Mouse (Mus musculus) midbrain, embryonic 16.5 days (tissue): ENCODE data around the gene Rflna. TPM values are rescaled to one million over a fixed set of nuclear protein-coding genes. Genes with fewer than 3 reads are reported as not detected.

Experiments
- ATAC-seq: fragments of 200-750 bp; cut with Nextera tagmentation; 2 replicates; pipeline ENCODE4 v1.8.0; 2017; ENCODE audit warnings: moderate TSS enrichment
- H3K27ac ChIP-seq: fragments of 300-500 bp; sonication (generic); 2 replicates; pipeline ENCODE4 v1.5.1; 2014; ENCODE audit warnings: mild to moderate bottlenecking, low read length, mixed read lengths
- H3K27me3 ChIP-seq: fragments of 300-500 bp; sonication (generic); 2 replicates; pipeline ENCODE4 v1.6.1; 2014; ENCODE audit warnings: low read depth, low read length, mixed read lengths; ENCODE audit not compliant: control insufficient read depth, insufficient read depth
- H3K36me3 ChIP-seq: fragments of 300-500 bp; sonication (generic); 2 replicates; pipeline ENCODE4 v1.6.1; 2014; ENCODE audit warnings: mild to moderate bottlenecking, low read length, moderate library complexity, mixed read lengths; ENCODE audit not compliant: control insufficient read depth, insufficient read depth
- H3K4me1 ChIP-seq: fragments of 300-500 bp; sonication (generic); 2 replicates; pipeline ENCODE4 v1.6.1; 2014; ENCODE audit warnings: mild to moderate bottlenecking, low read length, mixed read lengths; ENCODE audit not compliant: control insufficient read depth, insufficient read depth
- H3K4me2 ChIP-seq: fragments of 300-500 bp; sonication (generic); 2 replicates; pipeline ENCODE4 v1.6.1; 2014; ENCODE audit warnings: mild to moderate bottlenecking, low read length, mixed read lengths
- H3K4me3 ChIP-seq: fragments of 300-500 bp; sonication (generic); 2 replicates; pipeline ENCODE4 v1.5.1; 2014; ENCODE audit warnings: low read depth, mild to moderate bottlenecking, low read length, moderate library complexity, mixed read lengths
- H3K9ac ChIP-seq: fragments of 300-500 bp; sonication (generic); 2 replicates; pipeline ENCODE4 v1.6.1; 2014; ENCODE audit warnings: low read depth, low read length, mixed read lengths
- H3K9me3 ChIP-seq: fragments of 300-500 bp; sonication (generic); replicated peaks from 2 replicates; pipeline ENCODE4 v1.6.1; 2014; ENCODE audit warnings: mild to moderate bottlenecking, low read length, mixed read lengths; ENCODE audit not compliant: control insufficient read depth, poor library complexity, severe bottlenecking
- WGBS: fragments of 180-500 bp; shearing (Covaris S2); extraction: QIAGEN DNeasy Blood & Tissue Kit; methylation state at CpG from one replicate; pipeline ENCODE4 v1.1.7; 2014; 5-methylcytosine and 5-hydroxymethylcytosine counted together
- polyA plus RNA-seq: library from polyadenylated mRNA; unstranded; fragments of >200 nt; fragmentation: Nextera tagmentation; extraction: Ambion mirVana; gene quantifications from 2 replicates; pipeline ENCODE4 v1.2.1, GENCODE M21; 2015

Gene Rflna
- polyA plus RNA-seq, 1 experiment from 2014 or later = 7.1 TPM

- no peak overlapping the region; the same call in 1 of the 2 replicates for H3K9ac ChIP-seq
- no peaks in the 10 kb centered on the region for H3K27me3 ChIP-seq
- no peak overlapping the region for H3K4me2 ChIP-seq
- ATAC-seq = no peak
- H3K36me3 ChIP-seq = peaks cover 14% of the 10 kb centered on the region
- no peak overlapping the region for H3K4me3 ChIP-seq
- H3K9me3 ChIP-seq = no peaks in the 10 kb centered on the region
- no peak overlapping the region for H3K27ac ChIP-seq
- H3K4me1 ChIP-seq = peaks cover 19% of the 10 kb centered on the region
- 73% methylated on average over 22 of the region's 23 CpGs for WGBS
Observed at GRCm38 (mm10) chr5:125052603-125053488, 49.8 kb downstream of the Rflna start.

- H3K36me3 ChIP-seq = peaks cover 9% of the 10 kb centered on the region; the same call in 1 of the 2 replicates
- H3K4me3 ChIP-seq = no peak overlapping the region
- peaks cover 27% of the 10 kb centered on the region for H3K4me1 ChIP-seq
- H3K9me3 ChIP-seq = no peaks in the 10 kb centered on the region
- H3K27me3 ChIP-seq = no peaks in the 10 kb centered on the region
- H3K27ac ChIP-seq = no peak overlapping the region
- no peak overlapping the region for H3K9ac ChIP-seq
- ATAC-seq = no peak
- no peak overlapping the region for H3K4me2 ChIP-seq
- 73% methylated on average over 7 of the region's 7 CpGs for WGBS
Observed at GRCm38 (mm10) chr5:125053661-125054060, 50.6 kb downstream of the Rflna start.

- Histone ChIP-seq H3K4me3 (no peak overlapping the region), H3K27me3 (no peaks in the 10 kb centered on the region), H3K4me2 (no peak overlapping the region), H3K9me3 (no peaks in the 10 kb centered on the region), H3K27ac (no peak overlapping the region), H3K36me3 (no peaks in the 10 kb centered on the region), H3K4me1 (peaks cover 37% of the 10 kb centered on the region), H3K9ac (no peak overlapping the region)
- WGBS = 62% methylated on average over 8 of the region's 8 CpGs
- no peak for ATAC-seq
Observed at GRCm38 (mm10) chr5:125055901-125056300, 52.9 kb downstream of the Rflna start.

GRCm38 (mm10) chr5:125056331-125056695 lies 53.3 kb downstream of the Rflna start:
- Histone ChIP-seq H3K4me2 (no peak overlapping the region), H3K27ac (no peak overlapping the region), H3K4me3 (no peak overlapping the region), H3K9me3 (no peaks in the 10 kb centered on the region), H3K36me3 (no peaks in the 10 kb centered on the region; the same call in 1 of the 2 replicates), H3K4me1 (peaks cover 37% of the 10 kb centered on the region), H3K27me3 (no peaks in the 10 kb centered on the region), H3K9ac (no peak overlapping the region)
- WGBS = 19% methylated on average over 6 of the region's 6 CpGs
- no peak for ATAC-seq

- no peak for ATAC-seq
- peaks cover 37% of the 10 kb centered on the region for H3K4me1 ChIP-seq
- H3K27me3 ChIP-seq = no peaks in the 10 kb centered on the region
- 6% methylated on average over 18 of the region's 19 CpGs for WGBS
- no peak overlapping the region for H3K4me3 ChIP-seq
- H3K4me2 ChIP-seq = peak overlapping the region; percentile 68; the same call in 1 of the 2 replicates
- H3K36me3 ChIP-seq = no peaks in the 10 kb centered on the region; the same call in 1 of the 2 replicates
- H3K9me3 ChIP-seq = no peaks in the 10 kb centered on the region
- no peak overlapping the region for H3K27ac ChIP-seq
- no peak overlapping the region for H3K9ac ChIP-seq
Observed at GRCm38 (mm10) chr5:125056696-125057554, 53.9 kb downstream of the Rflna start.

GRCm38 (mm10) chr5:125057555-125058266 lies 54.7 kb downstream of the Rflna start:
- 11% methylated on average over 29 of the region's 29 CpGs for WGBS
- Histone ChIP-seq H3K4me2 (peak overlapping the region; percentile 68), H3K27me3 (no peaks in the 10 kb centered on the region), H3K4me1 (peaks cover 37% of the 10 kb centered on the region), H3K36me3 (no peaks in the 10 kb centered on the region; the same call in 1 of the 2 replicates), H3K4me3 (peak overlapping the region; percentile 32), H3K9ac (peak overlapping the region; percentile 67), H3K27ac (peak overlapping the region; percentile 23), H3K9me3 (no peaks in the 10 kb centered on the region)
- ATAC-seq = 0 out of 2 replicates have a peak, but pooled peaks have one; percentile 24

DNA sequence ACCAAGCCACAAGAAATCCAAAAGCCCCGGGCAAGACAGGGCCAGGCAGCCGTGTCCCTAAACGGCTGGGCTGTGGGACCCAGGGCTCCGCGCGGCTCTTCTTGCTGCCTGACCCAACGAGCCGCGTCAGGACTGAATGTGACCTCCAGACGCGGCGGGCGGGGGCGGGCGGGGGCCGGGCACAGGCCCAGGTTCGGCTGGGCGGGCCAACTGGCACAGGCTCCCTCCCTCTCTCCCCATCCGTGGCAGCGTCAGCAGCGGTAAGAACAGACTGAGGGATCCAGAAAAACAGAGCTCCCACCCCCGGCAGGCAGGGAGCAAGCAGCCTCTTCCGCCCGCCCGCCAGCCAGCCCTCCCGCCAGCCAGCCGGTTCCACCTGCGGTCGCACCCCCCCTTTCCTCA lies 55.2 kb downstream of the Rflna start:
- Histone ChIP-seq H3K9me3 (no peaks in the 10 kb centered on the region), H3K4me1 (peaks cover 39% of the 10 kb centered on the region), H3K4me3 (peak overlapping the region; percentile 32), H3K9ac (peak overlapping the region; percentile 67), H3K4me2 (peak overlapping the region; percentile 68), H3K27ac (peak overlapping the region; percentile 23), H3K36me3 (no peaks in the 10 kb centered on the region; the same call in 1 of the 2 replicates), H3K27me3 (no peaks in the 10 kb centered on the region)
- peak; percentile 57 for ATAC-seq
- WGBS = 1% methylated on average over 24 of the region's 29 CpGs
